Mouse (Mus musculus): ENCODE measurements at regions not wholly inside any gene's neighbourhood (a gene's known extent, or its start where the extent isn't known, plus 50 kb on each side); places are given as distances from the start of the nearest gene placed in this dataset.

- no peak for DNase-seq (ENCODE audit: low read depth, low spot score)
These were observed 210.6 kb downstream of the Xxylt1 start for GRCm38 (mm10) chr16:30870676-30871075.

GRCm38 (mm10) chr16:30872147-30872546 lies 209.1 kb downstream of the Xxylt1 start:
- DNase-seq (ENCODE audit: low read depth, low spot score) = no peak

- no peak for DNase-seq (ENCODE audit: low read depth, low spot score)
These were observed 207.6 kb downstream of the Xxylt1 start for GRCm38 (mm10) chr16:30873493-30874211.

GRCm38 (mm10) chr16:30875235-30875829 lies 205.9 kb downstream of the Xxylt1 start:
- no peak for DNase-seq (ENCODE audit: low read depth, low spot score)

- no peak for DNase-seq (ENCODE audit: low read depth, low spot score)
These were observed 202.4 kb downstream of the Xxylt1 start for GRCm38 (mm10) chr16:30878821-30879220.

GRCm38 (mm10) chr16:30879878-30880277 lies 201.4 kb downstream of the Xxylt1 start:
- DNase-seq (ENCODE audit: low read depth, low spot score) = no peak

- DNase-seq (ENCODE audit: low read depth, low spot score) = no peak
These were observed 200.6 kb downstream of the Xxylt1 start for GRCm38 (mm10) chr16:30880682-30881081.

GRCm38 (mm10) chr16:30881186-30881585 lies 200.0 kb downstream of the Xxylt1 start:
- no peak for DNase-seq (ENCODE audit: low read depth, low spot score)

GRCm38 (mm10) chr16:30883490-30884188 lies 197.6 kb downstream of the Xxylt1 start:
- no peak for DNase-seq (ENCODE audit: low read depth, low spot score)

GRCm38 (mm10) chr16:30884189-30884551 lies 197.1 kb downstream of the Xxylt1 start:
- DNase-seq (ENCODE audit: low read depth, low spot score) = no peak

- no peak for DNase-seq (ENCODE audit: low read depth, low spot score)
These were observed 194.2 kb downstream of the Xxylt1 start for GRCm38 (mm10) chr16:30886982-30887381.

GRCm38 (mm10) chr16:30887536-30887935 lies 193.7 kb downstream of the Xxylt1 start:
- DNase-seq (ENCODE audit: low read depth, low spot score) = no peak

GRCm38 (mm10) chr16:30888556-30889323 lies 192.5 kb downstream of the Xxylt1 start:
- no peak for DNase-seq (ENCODE audit: low read depth, low spot score)

- DNase-seq (ENCODE audit: low read depth, low spot score) = no peak
These were observed 188.6 kb downstream of the Xxylt1 start for GRCm38 (mm10) chr16:30892606-30893005.

GRCm38 (mm10) chr16:30894086-30894485 lies 187.1 kb downstream of the Xxylt1 start:
- DNase-seq (ENCODE audit: low read depth, low spot score) = no peak

- DNase-seq (ENCODE audit: low read depth, low spot score) = no peak
These were observed 186.2 kb downstream of the Xxylt1 start for GRCm38 (mm10) chr16:30895021-30895420.

GRCm38 (mm10) chr16:30897371-30897770 lies 183.9 kb downstream of the Xxylt1 start:
- DNase-seq (ENCODE audit: low read depth, low spot score) = no peak

- DNase-seq (ENCODE audit: low read depth, low spot score) = no peak
These were observed 181.1 kb downstream of the Xxylt1 start for GRCm38 (mm10) chr16:30900121-30900520.

GRCm38 (mm10) chr16:30901309-30901708 lies 179.9 kb downstream of the Xxylt1 start:
- no peak for DNase-seq (ENCODE audit: low read depth, low spot score)

Measured in WW6 (cell line).